Mouse (Mus musculus) brain, embryonic 14.5 days (tissue): ENCODE measurements around the gene Aanat.

ENCODE experiments used
- CTCF ChIP-seq: fragments of 200-500 bp; IDR thresholded peaks from 2 replicates; pipeline ENCODE4 v1.5.1; 2012; ENCODE audit warnings: inconsistent platforms, mild to moderate bottlenecking, moderate library complexity, borderline replicate concordance; ENCODE audit not compliant: insufficient read depth, insufficient read length; ENCODE audit errors: extremely low read depth
- POLR2A ChIP-seq: fragments of 200-500 bp; IDR thresholded peaks from 2 replicates; pipeline ENCODE4 v1.6.1; 2012; ENCODE audit warnings: mild to moderate bottlenecking, inconsistent platforms, borderline replicate concordance; ENCODE audit not compliant: poor library complexity, insufficient read depth, insufficient read length, severe bottlenecking; ENCODE audit errors: extremely low read depth

DNA sequence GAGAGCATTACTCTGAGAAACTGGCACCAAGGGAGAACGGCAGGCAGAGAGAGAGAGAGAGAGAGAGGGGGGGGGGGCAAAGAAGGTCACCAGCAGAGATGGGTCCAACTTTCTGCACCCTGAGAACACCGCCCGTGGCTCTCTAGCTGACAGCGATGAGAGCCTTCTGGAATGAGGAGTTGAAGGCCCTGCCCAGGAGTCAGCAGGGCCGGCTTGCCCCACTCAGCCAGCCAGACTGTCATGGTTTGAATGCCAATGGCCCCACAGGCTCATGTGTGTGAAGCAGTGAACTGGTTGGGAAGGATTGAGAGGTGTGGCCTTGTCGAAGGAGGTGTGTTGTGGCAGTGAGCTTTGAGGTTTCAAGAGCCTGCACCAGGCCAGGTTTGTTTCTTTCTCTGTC, 27.0 kb downstream of the Aanat start:
- no peak for TF ChIP-seq CTCF
- TF ChIP-seq POLR2A = no peak
